Mouse (Mus musculus) activated CD4-positive, CD25-positive, alpha-beta regulatory T cell, adult 4 months (primary cell): ENCODE data around the gene Kcnk10. TPM values are rescaled to one million over a fixed set of nuclear protein-coding genes. Genes with fewer than 3 reads are reported as not detected.

Experiments
- ATAC-seq: one replicate; pipeline ENCODE4 v1.8.0; 2017
- polyA plus RNA-seq, 2 experiments: library from polyadenylated mRNA; unstranded; fragments of 100-300 nt; shearing (Covaris generic); gene quantifications; one replicate each; pipeline ENCODE4 v1.2.1; 2017

Gene Kcnk10
- polyA plus RNA-seq, 2 experiments from 2014 or later: 0.25 TPM; not detected in 1

- ATAC-seq: no peak
Observed at GRCm38 (mm10) chr12:98571896-98572680, 6.0 kb downstream of the Kcnk10 start.

DNA sequence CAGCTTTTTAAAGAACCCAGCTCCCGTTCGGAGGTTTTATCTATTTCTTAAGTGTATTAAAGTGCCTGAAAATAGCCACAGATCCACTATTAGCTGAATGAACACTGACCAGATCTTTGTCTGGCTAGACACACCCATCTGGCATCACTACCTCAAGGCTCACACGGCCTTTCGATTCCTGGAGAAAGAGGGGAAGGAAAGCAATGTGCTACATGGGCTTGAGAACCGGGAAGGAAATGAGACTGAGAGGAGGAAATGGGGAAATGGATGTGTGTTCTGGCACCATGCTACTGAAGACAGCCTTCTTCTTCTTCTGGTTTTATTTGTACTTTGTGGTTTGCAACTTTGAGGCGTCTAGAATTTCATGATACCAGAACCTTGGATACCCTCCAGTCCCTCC, 8.7 kb downstream of the Kcnk10 start:
- ATAC-seq: no peak

GRCm38 (mm10) chr12:98567877-98568276, 10.2 kb downstream of the Kcnk10 start:
- no peak for ATAC-seq

- ATAC-seq: no peak
Observed at GRCm38 (mm10) chr12:98564383-98564782, 13.7 kb downstream of the Kcnk10 start.

GRCm38 (mm10) chr12:98563261-98563660, 14.8 kb downstream of the Kcnk10 start:
- ATAC-seq: no peak

GRCm38 (mm10) chr12:98562341-98562977, 15.7 kb downstream of the Kcnk10 start:
- ATAC-seq: no peak

GRCm38 (mm10) chr12:98560038-98560437, 18.1 kb downstream of the Kcnk10 start:
- ATAC-seq: no peak

GRCm38 (mm10) chr12:98557013-98557677, 21.0 kb downstream of the Kcnk10 start:
- ATAC-seq: no peak

DNA sequence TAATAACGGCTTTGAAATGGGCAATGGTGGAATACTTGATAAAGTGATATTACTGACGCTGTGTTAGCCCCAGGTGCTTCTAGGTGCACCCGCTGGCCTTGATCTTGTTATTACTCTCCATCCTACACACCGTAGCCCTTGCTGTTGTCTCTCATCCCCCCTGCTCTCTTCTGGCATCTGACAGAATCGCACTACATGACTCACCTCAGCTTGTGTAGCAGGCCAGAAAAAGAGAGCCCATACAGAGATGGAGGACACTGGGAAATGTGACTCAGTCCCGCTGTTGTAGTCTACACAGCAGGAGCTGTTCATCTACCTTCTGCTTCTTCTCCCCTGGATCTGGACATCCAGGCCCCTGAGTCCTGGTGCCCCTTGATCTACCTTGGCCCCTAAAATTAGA, 28.1 kb downstream of the Kcnk10 start:
- no peak for ATAC-seq

DNA sequence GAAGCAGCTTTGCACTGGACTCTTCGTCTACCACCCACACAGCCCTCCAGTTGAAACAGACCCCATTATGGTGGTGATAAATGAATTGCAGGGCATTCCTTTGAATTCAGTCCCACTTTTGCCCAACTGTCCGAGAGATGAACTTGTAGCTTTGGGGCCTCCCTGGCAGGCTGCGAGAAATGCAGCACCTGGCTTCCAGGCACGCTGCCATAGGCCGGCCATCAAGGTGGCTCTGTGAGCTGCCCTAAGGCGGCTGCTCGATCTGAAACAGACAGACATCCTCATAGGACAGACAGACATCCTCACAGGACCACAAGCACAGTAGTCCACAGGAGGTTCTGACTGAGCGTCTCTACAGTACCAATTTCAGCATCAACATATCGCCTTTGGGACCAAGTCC, 30.0 kb downstream of the Kcnk10 start:
- no peak for ATAC-seq

GRCm38 (mm10) chr12:98545875-98546274, 32.2 kb downstream of the Kcnk10 start:
- no peak for ATAC-seq

- ATAC-seq: no peak
Observed at GRCm38 (mm10) chr12:98545251-98545560, 32.9 kb downstream of the Kcnk10 start.

- no peak for ATAC-seq
Observed at GRCm38 (mm10) chr12:98544545-98545250, 33.4 kb downstream of the Kcnk10 start.

DNA sequence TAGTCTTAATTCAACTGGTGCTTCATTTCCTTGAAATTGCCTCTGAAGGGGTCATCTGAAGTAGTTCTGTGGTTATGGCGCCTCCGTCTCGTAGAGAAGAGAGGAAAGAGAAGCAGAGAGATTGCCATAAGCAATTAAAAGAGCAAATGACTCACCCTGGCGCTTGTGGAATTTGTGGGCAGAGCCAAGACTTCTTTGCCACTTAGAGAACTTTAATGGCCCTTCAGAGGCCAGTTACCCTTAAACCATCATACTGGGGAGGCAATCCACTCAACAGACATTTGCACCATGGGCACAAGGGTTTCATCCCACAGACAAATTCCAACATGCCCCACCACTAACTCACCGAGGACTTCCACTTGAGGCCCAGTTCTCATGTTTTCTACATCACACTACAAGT, 41.4 kb downstream of the Kcnk10 start:
- no peak for ATAC-seq

GRCm38 (mm10) chr12:98536036-98536435, 42.1 kb downstream of the Kcnk10 start:
- no peak for ATAC-seq

GRCm38 (mm10) chr12:98535494-98535901, 42.6 kb downstream of the Kcnk10 start:
- ATAC-seq: no peak

- ATAC-seq: no peak
Observed at GRCm38 (mm10) chr12:98528635-98529034, 49.5 kb downstream of the Kcnk10 start.

DNA sequence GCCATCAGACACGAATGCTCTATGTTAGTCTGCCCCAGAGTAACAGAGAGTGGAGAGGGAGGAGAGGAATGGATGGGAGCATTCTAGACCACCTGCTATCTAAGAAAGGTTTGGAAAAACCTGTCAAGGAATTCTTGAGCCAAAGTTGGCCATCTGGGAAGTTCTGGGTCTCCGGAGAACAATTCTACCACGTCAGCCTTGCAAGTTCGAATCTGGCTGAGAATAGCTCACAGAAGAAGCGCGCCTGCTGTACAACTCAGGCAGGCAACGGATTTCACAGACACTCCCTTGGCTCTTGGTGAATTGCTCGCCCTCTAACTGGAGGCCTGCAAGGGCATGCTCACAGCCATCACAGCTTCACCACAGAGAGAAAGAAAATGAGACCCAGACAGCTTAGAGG, 52.7 kb downstream of the Kcnk10 start:
- ATAC-seq: no peak

GRCm38 (mm10) chr12:98524331-98525311, 53.5 kb downstream of the Kcnk10 start:
- no peak for ATAC-seq

DNA sequence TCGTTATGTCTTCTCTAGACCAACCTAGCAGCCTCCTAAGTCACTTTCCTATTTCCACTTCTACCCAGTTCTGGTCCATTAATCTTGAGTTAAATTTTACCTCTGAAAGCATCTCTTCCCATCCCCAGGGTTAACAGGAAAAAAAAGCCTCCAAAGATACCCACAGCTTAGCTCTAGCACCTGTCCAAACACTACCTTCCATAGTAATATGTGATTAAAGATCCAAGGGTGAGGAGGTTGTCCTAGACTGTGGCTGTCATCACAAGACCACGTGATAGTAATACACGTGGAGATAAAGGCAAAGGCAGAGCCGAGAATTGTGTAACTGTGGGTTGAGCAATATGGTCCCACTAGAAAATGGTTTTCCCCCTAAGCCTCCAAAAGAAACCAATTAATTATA, 56.8 kb downstream of the Kcnk10 start:
- no peak for ATAC-seq

GRCm38 (mm10) chr12:98520568-98520931, 57.6 kb downstream of the Kcnk10 start:
- ATAC-seq: no peak
